Mouse (Mus musculus) colon, adult 2 months (tissue): ENCODE measurements around the gene Mmgt2. TPM values are rescaled to one million over a fixed set of nuclear protein-coding genes. Genes with fewer than 3 reads are reported as not detected.

Source experiments
- polyA plus RNA-seq: library from polyadenylated mRNA; depleted of rRNA; stranded (reverse); fragments of >200 nt; gene quantifications from 2 replicates; pipeline ENCODE4 v1.2.3, GENCODE M21; 2012; rRNA removed

Gene Mmgt2
- polyA plus RNA-seq = 56.6 and 56.8 TPM in 2 replicates

GRCm38 (mm10) chr11:62648591-62649391 lies at the start of gene Mmgt2:
Gene Mmgt2 (plus strand): TSS chr11:62648664.

GRCm38 (mm10) chr11:62647661-62648590 lies 538 bp upstream of the Mmgt2 start, which contains the start of gene Lrrc75a:
Gene Lrrc75a (minus strand): TSS chr11:62648523.

Other genes starting within 250 kb of the Mmgt2 start
- 5.2 TPM in 2 replicates for gene Pigl, start 190.2 kb upstream of the Mmgt2 start, polyA plus RNA-seq
- gene Ncor1, start 190.1 kb upstream of the Mmgt2 start, polyA plus RNA-seq = 71.9 and 79.0 TPM in 2 replicates
- 58.8 and 69.0 TPM in 2 replicates for gene Cenpv, start 109.4 kb upstream of the Mmgt2 start, polyA plus RNA-seq
- 1,534 and 1,760 TPM in 2 replicates for gene Ubb, start 97.5 kb upstream of the Mmgt2 start, polyA plus RNA-seq
- gene Trpv2, start 74.2 kb upstream of the Mmgt2 start, polyA plus RNA-seq = 13.2 and 13.5 TPM in 2 replicates
- 79.2 and 88.3 TPM in 2 replicates for gene Lrrc75a, start 141 bp upstream of the Mmgt2 start, polyA plus RNA-seq
- 1.1 TPM in 2 replicates for gene Zfp287, start 83.2 kb downstream of the Mmgt2 start, polyA plus RNA-seq
- gene Gm10428, start 104.4 kb downstream of the Mmgt2 start, polyA plus RNA-seq = not detected in 2 replicates
- 0.42 and 0.62 TPM in 2 replicates for gene Zfp286, start 140.8 kb downstream of the Mmgt2 start, polyA plus RNA-seq
- 32.8 and 44.0 TPM in 2 replicates for gene Trim16, start 171.6 kb downstream of the Mmgt2 start, polyA plus RNA-seq
- gene Fbxw10, start 198.4 kb downstream of the Mmgt2 start, polyA plus RNA-seq = 0.50 and 1.4 TPM in 2 replicates
- gene Tvp23b, start 230.8 kb downstream of the Mmgt2 start, polyA plus RNA-seq = 15.7 and 16.6 TPM in 2 replicates